Mouse (Mus musculus): ENCODE data around the gene Hsd17b13. TPM values are rescaled to one million over a fixed set of nuclear protein-coding genes. Genes with fewer than 3 reads are reported as not detected.
A peak's percentile ranks its signal among the peaks of the same experiment; 100 is the strongest.

The Hsd17b13 gene
- polyA plus RNA-seq, 1 experiment from 2014 or later: not detected

DNA sequence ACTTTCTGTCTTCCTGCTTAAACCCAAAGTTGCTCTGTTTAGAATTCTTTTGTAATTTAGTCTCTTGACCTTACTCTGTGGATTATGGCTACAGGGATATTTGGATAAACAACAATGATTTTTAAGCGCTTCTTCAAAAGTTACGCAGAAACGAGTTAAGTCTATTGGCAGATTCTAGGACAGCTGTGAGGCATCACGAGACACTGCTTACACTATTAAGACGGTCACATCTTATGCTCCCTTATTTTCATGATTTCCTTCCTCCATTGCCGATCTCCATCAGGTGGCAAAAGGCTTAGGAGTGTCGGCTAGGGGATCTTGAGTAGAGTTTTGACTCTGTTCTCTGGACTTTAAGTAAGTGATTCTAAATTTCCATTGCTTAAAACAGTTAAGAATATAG, 33.1 kb upstream of the Hsd17b13 start:
- Histone ChIP-seq H3K9ac (replicated peaks; ENCODE audit: low read depth, low read length) (no peak overlapping the region), H3K36me3 (ENCODE audit: control insufficient read depth, insufficient read depth, low read length) (no peaks in the 10 kb centered on the region), H3K9me3 (ENCODE audit: control insufficient read depth, low read length) (no peaks in the 10 kb centered on the region), H3K4me3 (ENCODE audit: low read depth, low read length) (no peak overlapping the region), H3K27ac (ENCODE audit: low read depth, low read length) (no peak overlapping the region), H3K4me1 (ENCODE audit: control insufficient read depth, insufficient read depth, low read length) (no peaks in the 10 kb centered on the region), H3K27me3 (ENCODE audit: control insufficient read depth, insufficient read depth, low read length) (no peaks in the 10 kb centered on the region), H3K4me2 (ENCODE audit: low read depth, low read length) (no peak overlapping the region)
- no peak for ATAC-seq (ENCODE audit: low read depth)
- 96% methylated on average over 7 of the region's 7 CpGs for WGBS

DNA sequence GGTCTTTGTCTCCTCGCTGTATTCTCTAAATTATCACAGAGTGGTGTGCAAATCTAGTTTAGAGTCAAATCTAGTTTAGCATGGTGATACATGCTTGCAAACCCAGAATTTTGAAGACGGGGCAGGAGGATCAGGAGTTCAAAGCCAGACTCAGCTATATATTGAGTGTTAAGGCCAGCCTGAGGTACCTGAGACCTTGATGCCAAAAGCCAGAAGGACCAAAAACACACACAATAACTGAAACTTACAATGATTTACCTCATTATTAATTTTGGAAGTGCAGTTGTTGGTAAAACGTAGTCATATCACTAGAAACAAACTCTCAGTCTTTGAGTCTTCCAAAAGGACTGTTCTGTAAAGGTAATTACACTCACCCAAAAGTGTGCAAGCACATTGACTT, 32.2 kb upstream of the Hsd17b13 start:
- no peak overlapping the region for H3K4me2 ChIP-seq (ENCODE audit: low read depth, low read length)
- H3K27me3 ChIP-seq (ENCODE audit: control insufficient read depth, insufficient read depth, low read length): no peaks in the 10 kb centered on the region
- H3K9me3 ChIP-seq (ENCODE audit: control insufficient read depth, low read length): no peaks in the 10 kb centered on the region
- H3K27ac ChIP-seq (ENCODE audit: low read depth, low read length): no peak overlapping the region
- H3K9ac ChIP-seq (replicated peaks; ENCODE audit: low read depth, low read length): no peak overlapping the region
- no peaks in the 10 kb centered on the region for H3K36me3 ChIP-seq (ENCODE audit: control insufficient read depth, insufficient read depth, low read length)
- no peaks in the 10 kb centered on the region for H3K4me1 ChIP-seq (ENCODE audit: control insufficient read depth, insufficient read depth, low read length)
- WGBS: 92% methylated on average over 3 of the region's 3 CpGs
- H3K4me3 ChIP-seq (ENCODE audit: low read depth, low read length): no peak overlapping the region
- no peak for ATAC-seq (ENCODE audit: low read depth)

GRCm38 (mm10) chr5:104007801-104008200, 30.6 kb upstream of the Hsd17b13 start:
- Histone ChIP-seq H3K4me1 (ENCODE audit: control insufficient read depth, insufficient read depth, low read length) (no peaks in the 10 kb centered on the region), H3K27ac (ENCODE audit: low read depth, low read length) (no peak overlapping the region), H3K27me3 (ENCODE audit: control insufficient read depth, insufficient read depth, low read length) (no peaks in the 10 kb centered on the region), H3K4me2 (ENCODE audit: low read depth, low read length) (no peak overlapping the region), H3K9me3 (ENCODE audit: control insufficient read depth, low read length) (no peaks in the 10 kb centered on the region), H3K36me3 (ENCODE audit: control insufficient read depth, insufficient read depth, low read length) (no peaks in the 10 kb centered on the region), H3K9ac (replicated peaks; ENCODE audit: low read depth, low read length) (no peak overlapping the region), H3K4me3 (ENCODE audit: low read depth, low read length) (no peak overlapping the region)
- no peak for ATAC-seq (ENCODE audit: low read depth)
- 69% methylated on average over 5 of the region's 5 CpGs for WGBS

DNA sequence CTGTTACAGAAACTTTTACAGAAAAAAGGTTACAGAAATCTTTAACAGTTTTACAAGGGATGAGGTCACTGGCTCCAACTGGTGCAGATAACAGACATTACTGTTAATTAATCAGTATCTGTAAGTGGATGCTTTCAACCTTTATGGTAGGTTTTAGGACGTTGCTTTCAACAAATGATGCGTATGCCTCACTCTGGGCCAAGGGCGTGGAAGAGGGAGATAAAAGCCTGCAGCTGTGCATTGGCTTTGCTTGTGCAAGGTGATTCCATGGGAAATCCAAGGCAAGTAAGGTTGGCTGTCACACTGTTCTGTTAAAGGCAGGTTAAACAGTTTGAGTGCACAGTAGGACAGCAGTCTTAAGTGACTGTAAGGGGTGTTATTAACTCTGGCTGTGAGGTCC, 29.6 kb upstream of the Hsd17b13 start:
- 65% methylated on average over 3 of the region's 3 CpGs for WGBS
- H3K9me3 ChIP-seq (ENCODE audit: control insufficient read depth, low read length): no peaks in the 10 kb centered on the region

GRCm38 (mm10) chr5:104003955-104004354, 26.7 kb upstream of the Hsd17b13 start:
- WGBS: 88% methylated on average over 2 of the region's 2 CpGs
- no peak for ATAC-seq (ENCODE audit: low read depth)

More for the DNA sequence above, 29.6 kb upstream of the Hsd17b13 start:
- H3K27ac ChIP-seq (ENCODE audit: low read depth, low read length): no peak overlapping the region
- H3K27me3 ChIP-seq (ENCODE audit: control insufficient read depth, insufficient read depth, low read length): no peaks in the 10 kb centered on the region
- no peak overlapping the region for H3K4me2 ChIP-seq (ENCODE audit: low read depth, low read length)
- no peak overlapping the region for H3K9ac ChIP-seq (replicated peaks; ENCODE audit: low read depth, low read length)
- no peak for ATAC-seq (ENCODE audit: low read depth)
- no peak overlapping the region for H3K4me3 ChIP-seq (ENCODE audit: low read depth, low read length)
- H3K4me1 ChIP-seq (ENCODE audit: control insufficient read depth, insufficient read depth, low read length): no peaks in the 10 kb centered on the region
- no peaks in the 10 kb centered on the region for H3K36me3 ChIP-seq (ENCODE audit: control insufficient read depth, insufficient read depth, low read length)

GRCm38 (mm10) chr5:104003256-104003931, 26.2 kb upstream of the Hsd17b13 start:
- H3K36me3 ChIP-seq (ENCODE audit: control insufficient read depth, insufficient read depth, low read length): no peaks in the 10 kb centered on the region
- no peak for ATAC-seq (ENCODE audit: low read depth)
- H3K9ac ChIP-seq (replicated peaks; ENCODE audit: low read depth, low read length): no peak overlapping the region
- no peak overlapping the region for H3K4me3 ChIP-seq (ENCODE audit: low read depth, low read length)
- H3K9me3 ChIP-seq (ENCODE audit: control insufficient read depth, low read length): no peaks in the 10 kb centered on the region
- 56% methylated on average over 15 of the region's 15 CpGs for WGBS
- H3K4me1 ChIP-seq (ENCODE audit: control insufficient read depth, insufficient read depth, low read length): no peaks in the 10 kb centered on the region
- H3K27me3 ChIP-seq (ENCODE audit: control insufficient read depth, insufficient read depth, low read length): no peaks in the 10 kb centered on the region
- H3K4me2 ChIP-seq (ENCODE audit: low read depth, low read length): no peak overlapping the region
- H3K27ac ChIP-seq (ENCODE audit: low read depth, low read length): no peak overlapping the region

More at GRCm38 (mm10) chr5:104003955-104004354, 26.7 kb upstream of the Hsd17b13 start:
- Histone ChIP-seq H3K9me3 (ENCODE audit: control insufficient read depth, low read length) (no peaks in the 10 kb centered on the region), H3K9ac (replicated peaks; ENCODE audit: low read depth, low read length) (no peak overlapping the region), H3K27ac (ENCODE audit: low read depth, low read length) (no peak overlapping the region), H3K4me2 (ENCODE audit: low read depth, low read length) (no peak overlapping the region), H3K4me3 (ENCODE audit: low read depth, low read length) (no peak overlapping the region), H3K27me3 (ENCODE audit: control insufficient read depth, insufficient read depth, low read length) (no peaks in the 10 kb centered on the region), H3K4me1 (ENCODE audit: control insufficient read depth, insufficient read depth, low read length) (no peaks in the 10 kb centered on the region), H3K36me3 (ENCODE audit: control insufficient read depth, insufficient read depth, low read length) (no peaks in the 10 kb centered on the region)

DNA sequence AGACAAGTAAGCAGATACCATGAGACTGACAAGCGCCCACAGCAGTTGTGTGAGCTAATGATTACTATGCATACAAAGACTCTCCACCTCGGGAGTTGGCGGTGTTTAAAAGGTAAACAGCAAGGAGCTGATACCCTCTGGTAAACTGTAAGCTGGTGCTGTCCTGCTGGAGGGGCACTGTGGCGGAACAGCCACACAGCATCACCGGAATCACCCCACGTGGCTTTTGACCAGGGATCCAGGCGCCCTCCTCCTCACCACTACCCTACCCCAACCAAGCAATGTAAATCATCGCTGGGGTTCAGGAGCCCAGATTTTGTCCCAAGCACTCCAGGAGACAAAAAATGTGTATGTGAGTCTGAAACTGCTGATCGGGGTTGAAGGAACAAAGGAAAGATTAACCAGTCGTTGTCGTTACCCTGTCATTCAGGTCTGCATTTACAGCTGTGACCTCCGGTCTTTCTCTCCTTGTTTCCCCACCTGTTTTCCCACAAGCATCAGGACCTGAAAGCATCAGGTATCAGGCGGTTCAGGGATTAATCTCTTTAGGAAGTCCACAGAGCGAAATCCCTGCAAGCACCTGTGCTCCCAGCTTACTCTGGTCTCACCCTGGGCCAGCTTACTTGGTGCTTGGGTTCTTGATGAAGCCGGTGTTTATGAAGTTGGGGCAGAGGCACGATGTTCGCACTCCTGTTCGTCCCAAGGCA, 25.5 kb upstream of the Hsd17b13 start:
- H3K9me3 ChIP-seq (ENCODE audit: control insufficient read depth, low read length): no peaks in the 10 kb centered on the region
- peak; percentile 44; the same call in 1 of the 2 replicates for ATAC-seq (ENCODE audit: low read depth)

GRCm38 (mm10) chr5:103999738-104000137, 22.5 kb upstream of the Hsd17b13 start:
- Histone ChIP-seq H3K4me1 (ENCODE audit: control insufficient read depth, insufficient read depth, low read length) (no peaks in the 10 kb centered on the region), H3K36me3 (ENCODE audit: control insufficient read depth, insufficient read depth, low read length) (no peaks in the 10 kb centered on the region), H3K4me2 (ENCODE audit: low read depth, low read length) (no peak overlapping the region), H3K4me3 (ENCODE audit: low read depth, low read length) (no peak overlapping the region), H3K27me3 (ENCODE audit: control insufficient read depth, insufficient read depth, low read length) (no peaks in the 10 kb centered on the region), H3K9ac (replicated peaks; ENCODE audit: low read depth, low read length) (no peak overlapping the region), H3K27ac (ENCODE audit: low read depth, low read length) (no peak overlapping the region), H3K9me3 (ENCODE audit: control insufficient read depth, low read length) (no peaks in the 10 kb centered on the region)
- ATAC-seq (ENCODE audit: low read depth): peak; percentile 70; the same call in 1 of the 2 replicates
- WGBS: 11% methylated on average over 5 of the region's 5 CpGs

More for the DNA sequence above, 25.5 kb upstream of the Hsd17b13 start:
- Histone ChIP-seq H3K9ac (replicated peaks; ENCODE audit: low read depth, low read length) (no peak overlapping the region), H3K4me1 (ENCODE audit: control insufficient read depth, insufficient read depth, low read length) (no peaks in the 10 kb centered on the region), H3K4me3 (ENCODE audit: low read depth, low read length) (no peak overlapping the region), H3K36me3 (ENCODE audit: control insufficient read depth, insufficient read depth, low read length) (no peaks in the 10 kb centered on the region), H3K27me3 (ENCODE audit: control insufficient read depth, insufficient read depth, low read length) (no peaks in the 10 kb centered on the region), H3K27ac (ENCODE audit: low read depth, low read length) (no peak overlapping the region), H3K4me2 (ENCODE audit: low read depth, low read length) (no peak overlapping the region)
- WGBS: 29% methylated on average over 18 of the region's 18 CpGs

DNA sequence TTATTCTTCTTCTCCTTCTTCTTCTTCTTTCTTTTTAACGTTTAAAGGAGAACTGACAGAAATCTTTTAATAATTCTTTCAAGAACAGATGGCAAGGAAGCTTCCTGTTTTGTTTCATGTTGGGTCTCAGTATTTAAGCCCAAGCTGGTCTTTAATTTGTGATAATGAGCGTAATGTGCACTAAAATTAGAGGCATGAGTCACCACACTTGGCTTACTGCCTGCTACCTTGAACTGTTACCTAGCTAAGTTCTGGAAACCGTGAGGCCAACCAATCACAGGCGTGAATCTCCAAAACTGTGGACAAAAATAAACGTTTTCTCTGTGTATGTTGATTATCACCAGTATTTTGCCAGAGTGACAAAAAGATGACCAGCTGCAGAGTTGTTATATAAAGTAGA, 21.5 kb upstream of the Hsd17b13 start:
- Histone ChIP-seq H3K4me2 (ENCODE audit: low read depth, low read length) (no peak overlapping the region), H3K4me1 (ENCODE audit: control insufficient read depth, insufficient read depth, low read length) (no peaks in the 10 kb centered on the region), H3K9ac (replicated peaks; ENCODE audit: low read depth, low read length) (no peak overlapping the region), H3K4me3 (ENCODE audit: low read depth, low read length) (no peak overlapping the region), H3K36me3 (ENCODE audit: control insufficient read depth, insufficient read depth, low read length) (no peaks in the 10 kb centered on the region), H3K9me3 (ENCODE audit: control insufficient read depth, low read length) (no peaks in the 10 kb centered on the region), H3K27me3 (ENCODE audit: control insufficient read depth, insufficient read depth, low read length) (no peaks in the 10 kb centered on the region), H3K27ac (ENCODE audit: low read depth, low read length) (no peak overlapping the region)
- no peak for ATAC-seq (ENCODE audit: low read depth)
- WGBS: 78% methylated on average over 5 of the region's 5 CpGs
